Mouse (Mus musculus): ENCODE data around the gene Zfp384. TPM values are rescaled to one million over a fixed set of nuclear protein-coding genes. Genes with fewer than 3 reads are reported as not detected.
"Not testable (repeated sequence)": the region's sequence is repeated elsewhere in the genome, so short reads cannot be mapped to it uniquely, and the experiment has no call there.

The Zfp384 gene
- total RNA-seq, 2 experiments from 2014 or later: 43.9 to 48.9 TPM

DNA sequence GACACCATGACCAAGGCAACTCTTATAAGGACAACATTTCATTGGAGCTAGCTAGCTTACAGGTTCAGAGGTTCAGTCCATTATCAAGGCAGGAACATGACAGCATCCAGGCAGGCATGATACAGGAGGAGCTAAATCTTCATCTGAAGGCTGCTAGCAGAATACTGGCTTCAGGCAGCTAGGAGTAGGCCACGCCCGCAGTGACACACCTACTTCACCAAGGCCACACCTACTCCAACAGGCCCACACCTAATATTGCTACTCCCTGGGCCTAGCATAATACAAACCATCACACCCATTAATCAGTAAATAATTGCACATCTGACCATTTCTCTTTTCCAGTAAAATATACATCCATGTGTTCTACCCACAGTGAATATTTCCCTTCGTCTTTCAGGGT is 8.7 kb downstream of the Zfp384 start:
- DNase-seq: no peak

DNA sequence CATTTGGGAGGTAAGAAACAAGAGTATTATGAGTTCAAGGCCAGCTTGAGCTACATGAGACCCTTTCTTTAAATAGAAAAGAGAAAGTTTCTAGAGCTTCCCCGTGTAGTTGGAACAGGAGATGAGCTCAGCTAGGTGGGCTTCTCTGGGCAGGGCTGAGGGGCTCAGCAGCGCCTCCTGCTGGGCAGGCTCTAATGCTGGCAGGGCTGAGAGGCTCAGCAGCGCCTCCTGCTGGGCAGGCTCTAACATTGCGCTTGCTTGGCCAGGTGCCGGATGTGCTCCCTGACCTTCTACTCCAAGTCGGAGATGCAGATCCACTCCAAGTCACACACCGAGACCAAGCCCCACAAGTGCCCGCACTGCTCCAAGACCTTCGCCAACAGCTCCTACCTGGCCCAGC is 21.6 kb downstream of the Zfp384 start:
- not testable (repeated sequence) for DNase-seq

DNA sequence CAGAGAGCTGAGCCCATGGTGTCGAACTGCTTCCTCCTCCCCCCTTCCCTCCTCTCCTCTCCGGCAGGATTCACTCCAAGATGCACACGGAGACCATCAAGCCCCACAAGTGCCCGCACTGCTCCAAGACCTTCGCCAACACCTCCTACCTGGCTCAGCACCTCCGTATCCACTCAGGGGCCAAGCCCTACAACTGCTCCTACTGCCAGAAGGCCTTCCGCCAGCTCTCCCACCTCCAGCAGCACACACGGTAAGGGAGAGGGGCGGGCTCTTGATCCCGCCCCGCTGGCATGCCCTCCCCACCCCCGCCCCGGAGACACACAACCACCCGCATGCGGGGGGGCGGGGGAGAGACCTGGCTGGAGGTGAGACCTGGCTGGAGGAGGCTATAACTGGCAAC is 22.7 kb downstream of the Zfp384 start:
- no peak for DNase-seq

DNA sequence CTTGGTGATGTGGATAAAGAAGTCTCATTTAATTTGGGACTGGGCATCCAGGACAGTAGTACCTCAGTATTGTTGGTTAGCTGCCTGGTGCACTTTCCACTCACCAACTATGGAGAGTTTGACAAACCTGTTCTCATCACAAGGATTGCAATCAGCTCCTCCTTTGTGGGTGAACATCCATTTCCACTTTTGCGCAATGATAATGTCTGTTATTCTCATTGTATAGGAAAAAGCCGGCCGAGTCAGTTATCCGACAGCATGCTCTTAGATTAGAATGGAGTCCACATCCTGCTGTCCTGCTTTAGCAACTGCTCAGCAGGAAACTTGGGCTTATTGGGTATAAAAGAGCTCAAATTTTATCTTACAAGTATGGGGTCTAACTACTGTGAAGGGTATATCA is 29.7 kb downstream of the Zfp384 start:
- no peak for DNase-seq

DNA sequence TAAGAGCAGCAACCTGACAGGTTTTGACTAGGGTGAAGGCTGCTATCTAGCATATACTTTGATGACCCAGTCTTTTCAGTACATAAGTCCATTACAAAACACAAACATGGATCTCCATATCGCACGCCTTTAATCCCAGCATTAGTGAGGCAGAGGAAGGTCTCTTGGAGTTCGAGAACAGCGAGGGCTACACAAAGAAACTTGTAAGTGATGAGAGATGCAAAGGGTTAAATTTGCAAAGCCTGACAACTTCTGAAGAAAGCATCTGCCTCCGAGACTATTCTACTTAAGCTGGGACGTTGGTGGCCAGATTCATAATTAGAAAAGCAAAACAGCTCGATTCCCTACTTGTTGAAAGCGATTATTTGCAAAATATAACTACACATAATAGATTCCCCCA is 30.2 kb downstream of the Zfp384 start:
- DNase-seq: no peak

DNA sequence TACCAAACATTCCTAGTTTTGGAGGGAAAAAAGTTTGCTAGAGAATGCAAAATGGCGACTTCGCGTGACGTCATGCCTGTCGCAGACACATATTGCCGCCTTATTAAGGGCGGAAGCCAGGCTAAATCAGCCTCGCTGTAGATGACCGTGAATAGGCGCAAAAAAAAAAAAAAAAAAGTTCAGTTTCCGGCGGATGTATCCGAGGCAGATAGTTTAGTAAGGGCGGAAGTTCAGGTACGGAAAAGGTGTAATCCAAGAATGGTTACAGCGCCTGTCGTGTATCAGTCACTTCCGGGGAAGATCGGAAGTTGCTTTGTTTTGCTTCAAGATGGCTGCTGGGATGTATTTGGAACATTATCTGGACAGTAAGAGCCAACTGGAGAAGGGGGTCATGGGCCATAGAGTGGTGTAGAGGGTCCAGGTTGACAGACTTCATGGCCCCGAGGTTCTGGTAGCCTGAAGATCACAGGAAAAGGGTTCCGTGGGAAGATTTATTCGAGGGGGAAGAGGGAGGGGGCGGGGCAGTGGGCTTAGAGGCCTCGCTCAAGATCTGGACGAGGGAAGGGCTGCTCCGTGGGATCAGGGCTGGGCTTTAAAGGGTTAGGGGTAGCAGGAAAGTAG is 30.7 kb downstream of the Zfp384 start, which contains the start of gene Ing4:
TSS of gene Ing4 (plus strand) at position 228 of the 621 bp plus-strand sequence.
- peak; percentile 83 to 87 for DNase-seq

DNA sequence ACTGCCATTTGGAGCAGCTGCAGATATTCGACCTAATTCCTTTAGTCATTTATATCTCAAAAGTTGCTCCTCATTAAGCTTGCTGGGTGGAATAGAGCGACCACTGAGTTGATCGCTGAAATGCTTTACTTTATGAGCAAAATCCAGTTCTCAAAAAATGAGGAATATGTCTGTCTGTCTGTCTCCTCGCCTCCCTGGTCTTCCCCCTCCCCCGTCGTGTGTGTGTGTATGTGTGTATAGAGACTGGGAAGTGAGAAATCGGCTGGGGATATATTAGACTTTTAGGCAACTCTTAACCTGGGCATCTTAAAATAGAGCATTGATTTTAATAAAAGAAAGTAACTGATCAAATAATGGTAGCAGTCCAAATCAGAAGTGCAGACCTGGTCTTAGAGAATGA is 31.3 kb downstream of the Zfp384 start:
- no peak for DNase-seq

DNA sequence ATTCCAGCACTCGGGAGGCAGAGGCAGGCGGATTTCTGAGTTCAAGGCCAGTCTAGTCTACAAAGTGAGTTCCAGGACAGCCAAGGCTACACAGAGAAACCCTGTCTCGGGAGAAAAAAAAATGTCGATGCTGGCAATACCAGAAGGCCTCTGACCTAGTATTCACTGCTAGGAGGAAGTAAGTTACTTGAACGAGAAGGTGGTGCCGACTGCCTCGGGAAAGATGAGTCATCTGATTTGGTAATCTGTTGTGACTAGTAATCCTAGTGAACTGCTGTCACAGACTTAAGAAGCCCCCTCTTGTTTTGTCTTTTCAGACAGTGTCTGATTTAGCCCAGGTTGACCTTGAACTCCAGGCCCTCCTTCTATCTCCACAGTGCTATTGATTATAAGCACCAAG is 32.1 kb downstream of the Zfp384 start:
- no peak for DNase-seq

DNA sequence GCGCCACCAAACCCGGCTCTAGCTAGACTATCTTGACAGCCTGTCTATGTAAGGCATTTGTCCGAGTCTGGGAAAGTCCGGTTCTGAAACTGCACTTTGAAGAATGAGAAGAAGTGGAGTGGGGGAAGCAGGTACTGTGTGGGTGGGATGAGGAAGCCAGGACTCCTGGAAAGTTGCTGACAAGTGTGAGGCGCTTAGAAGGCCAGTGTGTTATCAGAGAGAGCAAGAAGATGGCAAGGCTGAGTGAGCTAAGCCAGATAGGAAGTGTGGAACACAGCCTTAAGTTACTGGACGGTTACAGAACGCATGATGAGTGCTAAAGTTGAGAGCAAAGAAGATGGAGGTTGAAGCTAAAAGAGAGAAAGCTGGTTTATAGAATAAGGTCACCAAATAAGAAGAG is 33.1 kb downstream of the Zfp384 start:
- DNase-seq: no peak

DNA sequence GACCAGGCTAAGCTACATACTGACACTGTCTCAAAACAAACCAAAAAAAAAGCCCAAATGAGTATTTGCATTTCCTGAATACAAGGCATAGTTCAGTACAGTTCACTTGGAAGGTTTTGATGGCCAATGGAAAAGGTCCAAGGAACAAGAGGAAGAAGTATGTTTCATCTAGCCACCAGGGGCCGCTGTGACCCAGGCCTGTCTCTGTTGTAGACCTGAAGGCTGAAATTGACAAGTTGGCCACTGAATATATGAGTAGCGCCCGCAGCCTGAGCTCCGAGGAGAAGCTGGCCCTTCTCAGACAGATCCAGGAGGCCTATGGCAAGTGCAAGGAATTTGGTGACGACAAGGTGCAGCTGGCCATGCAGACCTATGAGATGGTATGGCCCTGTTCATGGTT is 37.7 kb downstream of the Zfp384 start:
- peak; percentile 68 to 78 for DNase-seq

DNA sequence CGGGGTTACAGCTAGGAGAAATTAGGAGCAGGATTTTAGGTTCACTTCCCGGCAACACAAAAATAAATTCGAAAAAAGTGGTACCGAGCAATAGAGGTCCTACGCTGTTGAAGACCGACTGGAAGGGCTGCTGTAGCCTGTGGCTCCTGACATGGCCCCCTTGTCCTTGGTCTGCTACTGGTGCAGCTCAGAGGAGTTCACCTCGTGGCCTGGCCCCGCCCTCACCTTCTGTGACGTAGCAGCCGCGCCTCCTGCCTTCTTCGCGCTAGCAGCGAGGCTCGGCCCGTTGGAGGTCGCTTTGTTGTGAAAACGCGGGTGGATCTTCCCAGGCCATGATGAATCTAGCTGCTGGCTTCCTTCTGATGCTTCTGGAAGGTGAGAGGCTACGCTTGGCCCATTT is 40.7 kb downstream of the Zfp384 start, which contains the start of gene Acrbp:
TSS of gene Acrbp (plus strand) at position 12 of the 400 bp plus-strand sequence.
- DNase-seq: no peak

DNA sequence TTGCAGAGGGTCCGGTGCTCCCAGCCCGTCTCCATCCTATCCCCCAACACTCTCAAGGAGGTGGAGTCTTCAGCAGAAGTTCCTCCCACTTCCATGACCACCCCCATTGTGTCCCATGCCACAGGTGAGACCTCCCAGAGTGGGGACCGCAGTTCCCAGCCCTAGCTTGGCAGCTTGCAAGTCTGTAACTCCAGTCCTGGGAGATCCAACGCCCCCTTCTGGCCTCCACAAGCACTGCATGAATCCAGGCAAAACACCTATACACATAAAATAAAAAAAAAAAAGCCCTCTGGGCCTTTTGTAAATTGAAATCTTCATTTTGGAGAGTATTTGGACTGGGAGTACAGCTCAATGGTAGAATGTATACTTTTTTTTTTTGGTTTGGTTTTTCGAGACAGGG is 42.3 kb downstream of the Zfp384 start:
- DNase-seq: no peak

DNA sequence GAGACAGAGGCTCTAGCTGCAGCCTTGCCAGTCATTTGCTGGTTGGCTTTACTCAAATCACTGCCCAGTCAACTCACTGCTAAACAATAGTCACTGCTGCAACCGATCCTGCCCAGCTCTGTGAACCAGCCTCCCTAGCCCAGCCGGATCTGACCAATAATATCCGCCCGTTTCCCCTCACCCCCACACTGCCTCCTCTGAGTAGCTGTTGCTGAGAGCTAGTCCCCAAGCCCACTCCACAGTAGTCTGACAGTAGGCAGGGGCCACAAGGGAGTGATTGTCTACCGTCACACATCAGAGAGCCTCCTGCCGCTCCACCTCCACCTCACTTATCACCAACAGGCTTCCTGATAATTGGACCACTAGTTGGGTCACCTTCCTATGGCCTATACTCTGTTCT is 52.5 kb downstream of the Zfp384 start:
- DNase-seq: no peak

DNA sequence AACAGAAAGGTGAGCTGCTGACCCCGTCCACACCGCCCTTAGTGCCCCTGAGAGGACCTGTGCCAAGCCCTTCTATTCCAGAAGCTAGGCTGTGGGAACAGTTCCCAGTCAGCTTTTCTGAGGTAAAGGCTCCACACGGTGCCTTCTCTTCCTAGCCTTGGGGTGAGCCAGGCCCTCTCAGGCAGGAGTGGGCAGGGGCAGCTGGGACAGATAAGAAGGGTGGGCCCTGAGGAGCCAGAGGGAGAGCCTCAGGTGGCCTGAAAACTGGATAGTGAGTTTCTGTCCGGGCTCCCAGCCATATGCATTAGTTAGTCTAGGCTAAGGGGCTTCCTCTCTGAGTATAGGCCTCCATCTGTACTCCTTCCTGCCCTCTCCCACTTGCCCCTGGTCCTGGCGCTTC is 53.6 kb downstream of the Zfp384 start:
- no peak for DNase-seq

DNA sequence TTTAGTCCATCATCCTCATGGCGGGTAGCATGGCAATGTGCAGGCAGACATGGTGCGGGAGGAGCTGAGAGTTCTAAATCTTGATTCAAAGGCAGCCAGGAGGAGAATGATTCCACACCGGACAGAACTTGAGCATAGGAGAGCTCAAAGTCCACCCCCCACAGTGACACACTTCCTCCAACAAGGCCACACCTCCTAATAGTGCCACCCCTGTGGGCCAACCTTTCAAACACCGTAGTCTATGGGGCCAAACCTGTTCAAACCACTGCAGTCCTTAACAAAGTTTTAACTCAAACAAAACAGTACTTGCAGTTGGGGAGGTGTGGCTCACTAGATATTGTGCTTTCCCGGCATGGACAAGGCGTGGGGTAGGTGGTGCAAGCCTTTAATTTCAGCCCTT is 55.0 kb downstream of the Zfp384 start:
- no peak for DNase-seq

DNA sequence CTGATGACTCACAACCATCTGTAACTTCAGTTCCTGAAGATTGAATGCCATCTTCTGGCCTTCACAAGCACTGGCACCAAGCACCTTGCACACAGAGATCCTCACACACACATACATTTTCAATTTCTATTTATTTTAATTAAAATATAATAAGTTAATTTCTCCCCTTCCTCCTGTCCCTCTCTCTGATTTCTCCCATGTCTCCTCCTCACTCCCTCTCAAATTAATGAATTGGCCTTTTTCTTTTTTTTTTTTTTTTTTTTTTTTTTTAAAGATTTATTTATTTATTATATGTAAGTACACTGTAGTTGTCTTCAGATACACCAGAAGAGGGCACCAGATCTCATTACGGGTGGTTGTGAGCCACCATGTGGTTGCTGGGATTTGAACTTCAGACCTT is 56.3 kb downstream of the Zfp384 start:
- DNase-seq: not testable (repeated sequence)

DNA sequence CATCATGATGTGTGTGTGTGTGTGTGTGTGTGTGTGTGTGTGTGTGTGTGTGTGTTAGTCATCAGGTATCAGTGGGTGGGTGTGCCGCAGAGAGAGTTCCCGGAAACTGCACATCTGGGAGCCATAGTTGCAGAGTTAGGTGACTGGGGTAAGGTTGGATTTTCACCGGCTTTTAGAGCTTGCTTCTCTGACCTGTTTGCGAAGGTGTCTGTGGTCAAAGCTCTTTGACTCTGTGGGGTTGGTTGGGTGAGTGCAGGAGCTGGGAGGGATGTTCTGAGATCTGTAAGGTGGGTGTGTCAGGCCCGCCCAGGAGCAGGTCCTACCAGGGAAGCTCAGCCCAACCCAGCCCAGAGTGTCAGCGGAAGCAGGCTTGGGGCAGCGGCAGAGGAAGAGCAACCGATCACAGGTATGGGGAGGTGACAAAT is 58.6 kb downstream of the Zfp384 start, which contains the start of gene Lpar5:
TSS of gene Lpar5 (plus strand) at position 350 of the 425 bp plus-strand sequence.
- no peak for DNase-seq

DNA sequence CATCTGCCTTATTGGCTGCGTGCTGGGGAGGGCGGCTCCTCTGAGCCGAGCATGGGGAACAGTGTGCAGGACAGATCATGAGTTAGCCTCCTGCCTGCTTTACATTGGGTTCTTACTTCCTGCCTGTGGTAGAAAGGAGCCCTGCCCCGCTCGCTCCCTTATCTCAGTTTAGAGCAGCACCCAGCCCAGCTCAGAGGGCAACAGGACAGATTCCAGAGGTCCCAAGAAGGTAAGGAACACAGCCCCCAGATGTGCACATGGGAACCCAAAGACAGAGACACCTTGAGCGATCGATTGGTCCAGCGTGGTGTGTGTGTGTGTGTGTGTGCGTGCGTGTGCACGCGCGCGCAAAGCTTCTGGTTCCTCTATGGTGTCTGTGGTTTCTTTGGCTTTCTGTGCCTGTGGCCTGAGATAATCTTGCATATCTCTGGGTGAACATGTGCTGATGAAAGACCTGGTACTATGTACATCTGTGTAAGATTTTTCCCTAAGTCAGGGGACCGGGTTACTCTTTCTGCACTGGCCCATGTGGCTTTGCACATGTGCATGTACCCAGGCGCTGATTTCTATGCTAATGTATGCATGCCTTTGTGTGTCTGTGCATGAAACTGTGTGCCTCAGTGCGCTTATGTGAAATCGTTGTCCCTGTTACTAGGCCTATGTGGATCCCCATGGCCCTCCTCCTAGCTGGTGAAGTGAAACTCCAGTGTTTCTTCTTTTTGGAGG is 62.4 kb downstream of the Zfp384 start:
- no peak for DNase-seq

DNA sequence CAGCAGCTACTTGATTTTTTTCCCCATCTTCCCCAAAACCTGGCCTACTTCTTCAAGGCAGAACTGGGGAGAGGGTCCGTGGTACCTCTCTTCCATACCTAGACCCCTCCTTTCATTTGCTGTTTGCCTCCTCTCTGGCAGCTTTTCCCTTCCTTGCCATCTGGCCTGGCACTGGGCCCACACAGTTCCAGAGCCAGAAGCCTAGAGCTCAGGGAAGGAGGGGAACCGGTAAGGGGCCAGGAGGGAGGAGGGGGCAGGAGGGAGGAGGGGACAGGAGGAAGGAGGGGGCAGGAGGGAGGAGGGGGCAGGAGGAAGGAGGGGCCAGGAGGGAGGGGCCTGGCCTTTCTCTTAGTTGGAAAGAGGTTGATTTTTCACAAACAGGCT is 62.9 kb downstream of the Zfp384 start:
- peak; percentile 68 to 73 for DNase-seq

DNA sequence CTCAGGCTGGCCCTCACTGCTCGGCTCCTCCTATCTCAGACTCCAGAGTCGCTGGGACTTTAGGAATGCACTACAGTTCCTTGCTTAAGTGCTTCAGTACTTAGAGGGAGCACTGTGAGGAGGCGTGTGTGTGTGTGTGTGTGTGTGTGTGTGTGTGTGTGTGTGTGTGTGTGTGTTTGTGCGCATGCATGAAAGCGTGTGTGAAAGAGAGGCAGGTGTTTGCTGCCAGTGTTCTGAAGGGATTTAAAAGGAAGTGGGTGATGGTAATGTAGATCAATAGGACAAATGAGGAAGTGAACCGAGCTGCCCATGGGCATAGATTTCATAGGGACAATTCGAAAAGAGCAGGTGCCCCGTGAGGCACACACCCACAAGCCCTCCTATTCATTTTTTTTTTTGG is 64.9 kb downstream of the Zfp384 start:
- DNase-seq: no peak

DNA sequence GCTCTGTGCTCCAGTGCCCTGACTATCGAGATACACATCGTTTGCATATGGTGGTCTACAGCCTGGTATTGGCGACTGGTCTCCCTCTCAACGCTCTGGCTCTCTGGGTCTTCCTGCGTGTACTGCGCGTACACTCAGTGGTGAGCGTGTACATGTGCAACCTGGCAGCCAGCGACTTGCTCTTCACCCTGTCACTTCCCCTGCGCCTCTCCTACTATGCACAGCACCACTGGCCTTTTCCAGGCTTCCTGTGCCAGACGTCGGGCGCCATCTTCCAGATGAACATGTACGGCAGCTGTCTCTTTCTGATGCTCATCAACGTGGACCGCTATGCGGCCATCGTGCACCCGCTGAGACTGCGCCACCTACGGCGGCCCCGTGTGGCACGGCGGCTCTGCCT is 72.4 kb downstream of the Zfp384 start:
- no peak for DNase-seq

DNA sequence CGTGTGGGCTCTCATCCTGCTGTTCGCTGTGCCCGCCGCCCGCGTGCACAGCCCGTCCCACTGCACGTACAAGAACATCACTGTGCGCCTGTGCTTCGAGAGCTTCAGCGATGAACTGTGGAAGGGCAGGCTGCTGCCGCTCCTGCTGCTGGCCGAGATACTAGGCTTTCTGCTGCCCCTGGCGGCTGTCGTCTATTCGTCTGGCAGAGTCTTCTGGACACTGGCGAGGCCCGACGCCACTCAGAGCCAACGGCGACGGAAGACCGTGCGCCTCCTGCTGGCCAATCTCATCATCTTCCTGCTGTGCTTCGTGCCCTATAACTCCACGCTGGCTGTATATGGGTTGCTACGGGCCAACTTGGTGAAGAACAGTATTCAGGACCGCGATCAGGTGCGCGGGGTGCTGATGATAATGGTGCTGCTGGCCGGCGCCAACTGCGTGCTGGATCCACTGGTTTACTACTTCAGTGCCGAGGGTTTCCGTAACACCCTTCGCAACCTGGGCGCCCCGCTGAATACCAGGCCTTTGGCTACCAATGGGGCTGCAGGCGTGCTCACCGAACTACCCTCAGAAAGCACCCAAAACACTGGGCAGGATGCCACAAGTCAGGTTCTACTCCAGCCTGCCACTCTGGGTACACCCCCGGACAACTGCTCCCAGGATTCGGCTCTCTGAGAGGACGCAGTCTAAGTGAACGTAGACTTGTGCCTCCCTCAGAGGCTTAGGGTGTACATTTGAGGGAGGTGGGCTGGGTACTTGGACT is 73.0 kb downstream of the Zfp384 start:
- DNase-seq: peak; percentile 74 to 77

DNA sequence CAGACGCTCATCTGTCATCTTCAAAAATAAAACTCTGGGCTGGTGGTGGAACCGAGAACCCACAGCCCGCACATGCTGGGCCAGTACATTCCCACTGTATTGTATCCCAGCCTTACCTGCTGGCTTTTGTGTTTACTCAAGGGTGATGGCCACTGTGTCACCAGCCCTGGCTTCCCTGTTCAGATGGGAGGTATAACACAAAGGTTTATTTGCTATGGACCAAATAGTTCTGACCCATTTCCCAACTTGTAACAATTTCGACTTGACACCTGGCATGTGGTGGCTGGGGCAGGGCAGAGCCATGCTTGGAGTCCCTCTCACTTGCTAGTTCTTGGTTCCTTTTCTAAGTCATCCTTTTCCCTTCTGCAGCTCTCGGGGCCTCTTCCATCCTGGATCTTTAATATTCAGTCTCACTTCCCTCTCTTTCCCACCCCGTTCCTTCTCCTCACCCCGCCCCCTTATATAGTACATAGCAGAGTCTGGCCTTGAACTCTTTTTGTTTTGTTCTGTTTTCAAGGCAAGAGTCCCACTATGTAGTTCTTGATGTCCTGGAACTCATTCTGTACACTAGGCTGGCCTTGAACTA is 73.9 kb downstream of the Zfp384 start:
- DNase-seq: no peak

Measured in layer of hippocampus, postnatal 36 days (tissue).